Mouse (Mus musculus): ENCODE data around the gene Ccdc30.

DNA sequence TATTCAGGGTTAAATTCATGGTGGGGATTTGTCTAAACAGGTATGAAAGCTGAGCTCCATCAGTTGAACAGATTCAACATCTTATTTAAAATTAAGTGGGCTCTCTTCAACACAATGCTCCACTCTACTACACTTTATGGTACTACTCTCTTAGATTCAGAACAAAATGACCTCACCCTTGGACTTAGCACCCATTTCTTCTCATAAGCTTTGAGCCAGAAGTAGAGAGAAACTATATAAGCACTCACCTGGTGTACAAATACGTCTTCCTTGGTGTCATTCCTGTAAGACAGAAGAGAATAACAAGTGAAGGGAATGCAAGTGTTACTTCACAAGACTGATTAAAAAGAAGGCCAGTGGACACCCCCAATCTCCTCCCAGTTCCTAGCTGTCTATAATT lies 130.5 kb downstream of the Ccdc30 start:
- TF ChIP-seq CTCF (IDR thresholded peaks at IDR 0.05; ENCODE audit: low read depth, low read length): no peak
- TF ChIP-seq POLR2AphosphoS5 (IDR thresholded peaks at IDR 0.05; ENCODE audit: insufficient replicate concordance, low read depth, low read length): no peak
- no peak for TF ChIP-seq GATA1 (IDR thresholded peaks at IDR 0.05; ENCODE audit: borderline replicate concordance, low read length)
- TF ChIP-seq TAL1 (conservative IDR thresholded peaks at IDR 0.05; ENCODE audit: low read depth, low read length): no peak
